In genomic region chr7:141638513-141639334, GRCm38 (mm10) we compare ENCODE assay signal across 11 mouse cellular contexts. TPM values are rescaled to one million over a fixed set of nuclear protein-coding genes. Genes with fewer than 3 reads are reported as not detected.
DNase-seq lines count a peak whose midpoint lies in the region; ATAC-seq and TF ChIP-seq lines count a peak whose summit lies in the region.
"Not testable (repeated sequence)": the region's sequence is repeated elsewhere in the genome, so short reads cannot be mapped to it uniquely, and the experiment has no call there.
"Had no signal": no experiment of that assay in that cellular context is flagged by ENCODE, and none has a peak within 500 bp of the region (broad histone marks: within the 10 kb centered on the region; RNA-seq: fewer than 3 reads in every experiment).

No protein-coding gene starts in this region.

- not testable (repeated sequence) for H3K4me2 ChIP-seq in forebrain, embryonic 11.5 days (ENCODE audit: low read depth, low read length, severe bottlenecking); heart, embryonic 14.5 days (ENCODE audit: low read length); hindbrain, postnatal 0 days (ENCODE audit: low read depth, low read length); limb, embryonic 11.5 days (ENCODE audit: low read depth, severe bottlenecking); lung, embryonic 14.5 days; midbrain, embryonic 16.5 days (ENCODE audit: low read length); stomach, embryonic 14.5 days (replicated peaks; ENCODE audit: low read depth, low read length)

- not testable (repeated sequence) for H3K36me3 ChIP-seq in forebrain, embryonic 11.5 days (ENCODE audit: control insufficient read depth, insufficient read depth, low read length); hindbrain, postnatal 0 days (ENCODE audit: insufficient read depth, low read length); limb, embryonic 11.5 days (ENCODE audit: control insufficient read depth, insufficient read depth, low read length); lung, embryonic 14.5 days (ENCODE audit: insufficient read depth); midbrain, embryonic 16.5 days (ENCODE audit: control insufficient read depth, insufficient read depth, low read length); stomach, embryonic 14.5 days (ENCODE audit: control insufficient read depth, insufficient read depth, low read length)
- peaks cover 11% of the 10 kb centered on the region for H3K36me3 ChIP-seq in heart, embryonic 14.5 days (ENCODE audit: control insufficient read depth, insufficient read depth, low read length)

- DNase-seq in T-cell, adult 2 months (ENCODE audit: low spot score): peak; percentile 3
- DNase-seq in forebrain, embryonic 11.5 days (ENCODE audit: low spot score); hindbrain, postnatal 0 days (ENCODE audit: low spot score); lung, embryonic 14.5 days: not testable (repeated sequence)
- peak; percentile 23 for DNase-seq in limb, embryonic 11.5 days (ENCODE audit: low spot score)

- not testable (repeated sequence) for TF ChIP-seq CTCF in hindbrain, postnatal 0 days (IDR thresholded peaks at IDR 0.05; ENCODE audit: low read depth); lung, embryonic 14.5 days (IDR thresholded peaks at IDR 0.05; ENCODE audit: low read depth)

- H3K9ac ChIP-seq in forebrain, embryonic 11.5 days (ENCODE audit: low read length); heart, embryonic 14.5 days (ENCODE audit: low read length); hindbrain, postnatal 0 days (replicated peaks; ENCODE audit: low read length); limb, embryonic 11.5 days (ENCODE audit: low read length); lung, embryonic 14.5 days; midbrain, embryonic 16.5 days (ENCODE audit: low read depth, low read length); stomach, embryonic 14.5 days (replicated peaks; ENCODE audit: low read depth, low read length): not testable (repeated sequence)

- H3K4me3 ChIP-seq in forebrain, embryonic 11.5 days (ENCODE audit: low read depth, low read length); heart, embryonic 14.5 days (ENCODE audit: control insufficient read depth in 1 of 2, insufficient read depth in 1 of 2, low read depth in 1 of 2, low read length in 2 of 2); hindbrain, postnatal 0 days (ENCODE audit: low read length); limb, embryonic 11.5 days (ENCODE audit: low read depth, low read length); lung, embryonic 14.5 days (ENCODE audit: low read depth, low read length); midbrain, embryonic 16.5 days (ENCODE audit: low read depth, low read length); stomach, embryonic 14.5 days (ENCODE audit: low read depth, low read length): not testable (repeated sequence)

- not testable (repeated sequence) for H3K4me1 ChIP-seq in forebrain, embryonic 11.5 days (replicated peaks; ENCODE audit: control insufficient read depth, insufficient read depth, low read length); heart, embryonic 14.5 days (ENCODE audit: control insufficient read depth in 2 of 2, insufficient read depth in 2 of 2, low read length in 2 of 2); hindbrain, postnatal 0 days (ENCODE audit: insufficient read depth, low read length); limb, embryonic 11.5 days (ENCODE audit: control insufficient read depth, insufficient read depth, low read length); lung, embryonic 14.5 days (ENCODE audit: insufficient read depth); midbrain, embryonic 16.5 days (ENCODE audit: control insufficient read depth, insufficient read depth, low read length); stomach, embryonic 14.5 days (ENCODE audit: control insufficient read depth, insufficient read depth, low read length)

- H3K9me3 ChIP-seq in forebrain, embryonic 11.5 days (ENCODE audit: control insufficient read depth, low read length); heart, embryonic 14.5 days (ENCODE audit: control insufficient read depth, low read length); hindbrain, postnatal 0 days (ENCODE audit: low read length); limb, embryonic 11.5 days (ENCODE audit: control insufficient read depth, low read length); lung, embryonic 14.5 days (ENCODE audit: low read depth, low read length); midbrain, embryonic 16.5 days (replicated peaks; ENCODE audit: control insufficient read depth, low read length, poor library complexity, severe bottlenecking); stomach, embryonic 14.5 days (ENCODE audit: control insufficient read depth, low read depth, low read length): not testable (repeated sequence)

- WGBS in forebrain, embryonic 11.5 days: 90% methylated on average over 5 of the region's 8 CpGs
- WGBS in heart, embryonic 14.5 days: 88% methylated on average over 5 of the region's 8 CpGs
- WGBS in hindbrain, postnatal 0 days: 88% methylated on average over 5 of the region's 8 CpGs
- 90% methylated on average over 5 of the region's 8 CpGs for WGBS in limb, embryonic 11.5 days
- 87% methylated on average over 5 of the region's 8 CpGs for WGBS in lung, embryonic 14.5 days
- 96% methylated on average over 5 of the region's 8 CpGs for WGBS in midbrain, embryonic 16.5 days
- WGBS in stomach, embryonic 14.5 days: 91% methylated on average over 5 of the region's 8 CpGs

- not testable (repeated sequence) for H3K27me3 ChIP-seq in forebrain, embryonic 11.5 days (ENCODE audit: control insufficient read depth, insufficient read depth, low read length); heart, embryonic 14.5 days (ENCODE audit: control insufficient read depth, insufficient read depth, low read length); hindbrain, postnatal 0 days (ENCODE audit: insufficient read depth, low read length); limb, embryonic 11.5 days (ENCODE audit: control insufficient read depth, insufficient read depth, low read length); lung, embryonic 14.5 days (ENCODE audit: insufficient read depth, low read length); midbrain, embryonic 16.5 days (ENCODE audit: control insufficient read depth, insufficient read depth, low read depth, low read length); stomach, embryonic 14.5 days (ENCODE audit: control insufficient read depth, insufficient read depth, low read length)

- ATAC-seq in forebrain, embryonic 11.5 days (replicated peaks; ENCODE audit: low FRiP score): peak; percentile 69
- peak; percentile 60 for ATAC-seq in heart, embryonic 14.5 days (ENCODE audit: insufficient number of reproducible peaks, insufficient read depth, low FRiP score, low read depth)
- peak; percentile 67 for ATAC-seq in hindbrain, postnatal 0 days
- peak; percentile 79 for ATAC-seq in limb, embryonic 11.5 days (ENCODE audit: insufficient number of reproducible peaks, low FRiP score, low TSS enrichment, low read depth)
- peak; percentile 50 for ATAC-seq in lung, embryonic 14.5 days (ENCODE audit: insufficient read depth)
- peak; percentile 53 for ATAC-seq in midbrain, embryonic 16.5 days
- peak; percentile 68 for ATAC-seq in stomach, embryonic 14.5 days (ENCODE audit: insufficient number of reproducible peaks, insufficient read depth, low FRiP score, low read depth)

- not testable (repeated sequence) for H3K27ac ChIP-seq in forebrain, embryonic 11.5 days (ENCODE audit: low read depth, low read length); heart, embryonic 14.5 days (replicated peaks in 1 of 2; ENCODE audit: control insufficient read depth in 1 of 2, insufficient read depth in 1 of 2, low read depth in 2 of 2, low read length in 2 of 2); hindbrain, postnatal 0 days; limb, embryonic 11.5 days (replicated peaks; ENCODE audit: low read depth, low read length); lung, embryonic 14.5 days (ENCODE audit: low read depth); midbrain, embryonic 16.5 days (ENCODE audit: low read length); stomach, embryonic 14.5 days (ENCODE audit: low read length)

RNA-seq across cellular contexts. Expression of gene Muc6, which starts 16.4 kb away (rescaled TPM):
- polyA plus RNA-seq in forebrain, embryonic 11.5 days (2014; fragmentation: Nextera tagmentation; extraction: Ambion mirVana): 0.19 and 0.23 TPM in 2 replicates
- 0.09 and 0.11 TPM in 2 replicates for polyA plus RNA-seq in heart, embryonic 14.5 days (2014; fragmentation: Nextera tagmentation; extraction: Ambion mirVana)
- not detected in 2 replicates for total RNA-seq in hindbrain, postnatal 0 days (2014; rRNA removed)
- 0.13 and 0.23 TPM in 2 replicates for polyA plus RNA-seq in hindbrain, postnatal 0 days (2015; fragmentation: Nextera tagmentation; extraction: Ambion mirVana)
- 0.17 and 0.23 TPM in 2 replicates for polyA plus RNA-seq in limb, embryonic 11.5 days (2014; fragmentation: Nextera tagmentation; extraction: Ambion mirVana)
- 0.18 and 0.32 TPM in 2 replicates for polyA plus RNA-seq in lung, embryonic 14.5 days (2014; fragmentation: Nextera tagmentation; extraction: Ambion mirVana)
- polyA plus RNA-seq in midbrain, embryonic 16.5 days (2015; fragmentation: Nextera tagmentation; extraction: Ambion mirVana): 0.23 and 0.26 TPM in 2 replicates
- polyA plus RNA-seq in stomach, embryonic 14.5 days (2014; fragmentation: Nextera tagmentation; extraction: Ambion mirVana): 1.2 and 1.6 TPM in 2 replicates
- total RNA-seq: gastrocnemius, postnatal 14 days; heart, postnatal 14 days; layer of hippocampus, postnatal 25 days had no signal

RNA-seq across cellular contexts. Expression of gene Muc2, which starts 51.4 kb away (rescaled TPM):
- 0.15 and 0.67 TPM in 2 replicates for polyA plus RNA-seq in forebrain, embryonic 11.5 days (2014; fragmentation: Nextera tagmentation; extraction: Ambion mirVana)
- 0.20 and 0.31 TPM in 2 replicates for polyA plus RNA-seq in heart, embryonic 14.5 days (2014; fragmentation: Nextera tagmentation; extraction: Ambion mirVana)
- total RNA-seq in hindbrain, postnatal 0 days (2014; rRNA removed): 0.83 and 1.3 TPM in 2 replicates
- polyA plus RNA-seq in hindbrain, postnatal 0 days (2015; fragmentation: Nextera tagmentation; extraction: Ambion mirVana): 0.20 and 0.91 TPM in 2 replicates
- 0.27 and 0.56 TPM in 2 replicates for polyA plus RNA-seq in limb, embryonic 11.5 days (2014; fragmentation: Nextera tagmentation; extraction: Ambion mirVana)
- polyA plus RNA-seq in lung, embryonic 14.5 days (2014; fragmentation: Nextera tagmentation; extraction: Ambion mirVana): 0.09 TPM in 1 of 2 replicates, not detected in the other
- 0.16 and 0.67 TPM in 2 replicates for polyA plus RNA-seq in midbrain, embryonic 16.5 days (2015; fragmentation: Nextera tagmentation; extraction: Ambion mirVana)
- 0.45 and 0.57 TPM in 2 replicates for polyA plus RNA-seq in stomach, embryonic 14.5 days (2014; fragmentation: Nextera tagmentation; extraction: Ambion mirVana)
